Mouse (Mus musculus) E14TG2a.4 (cell line): Measurements from ENCODE around the gene A730061H03Rik.

Experiments
- CTCF ChIP-seq: conservative IDR thresholded peaks from 2 replicates; pipeline ENCODE4 v1.5.1; 2014; ENCODE audit warnings: low read length
- POU5F1 ChIP-seq: IDR thresholded peaks from 2 replicates; pipeline ENCODE4 v1.6.1; 2014; ENCODE audit warnings: low read length, borderline replicate concordance

DNA sequence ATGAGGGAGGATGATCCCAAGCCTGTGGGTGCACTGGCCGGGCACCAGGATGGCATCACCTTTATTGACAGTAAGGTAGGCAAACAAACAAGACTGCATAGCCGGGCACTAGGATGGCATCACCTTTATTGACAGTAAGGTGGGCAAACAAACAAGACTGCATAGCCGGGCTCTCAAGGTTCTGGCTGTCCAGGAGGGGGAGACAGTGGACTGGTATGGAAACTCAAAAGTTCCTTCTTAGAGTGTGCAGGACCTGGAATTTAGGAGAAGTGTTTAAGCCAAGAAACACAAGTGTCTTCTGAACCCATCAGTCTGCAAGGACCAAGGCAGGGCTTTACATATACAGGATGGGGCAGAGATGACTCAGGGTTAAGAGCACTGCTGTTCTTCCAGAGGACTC is 5.5 kb upstream of the A730061H03Rik start:
- TF ChIP-seq CTCF (no peak), POU5F1 (no peak)
